Mouse (Mus musculus): ENCODE measurements at regions not wholly inside any gene's neighbourhood (a gene's known extent, or its start where the extent isn't known, plus 50 kb on each side); places are given as distances from the start of the nearest gene placed in this dataset.

GRCm38 (mm10) chr14:99487981-99488380 is 189.5 kb downstream of the Klf5 start:
- no peak for DNase-seq (ENCODE audit: low spot score)
- H3K9ac ChIP-seq (ENCODE audit: low read length): no peak overlapping the region
- no peaks in the 10 kb centered on the region for H3K27me3 ChIP-seq (replicated peaks; ENCODE audit: control insufficient read depth, insufficient read depth, low read length)
- no peak overlapping the region for H3K27ac ChIP-seq (ENCODE audit: low read depth, low read length)
- no peak overlapping the region for H3K4me2 ChIP-seq (ENCODE audit: low read length)
- H3K4me3 ChIP-seq (ENCODE audit: low read depth, low read length): no peak overlapping the region
- no peaks in the 10 kb centered on the region for H3K9me3 ChIP-seq (replicated peaks; ENCODE audit: control insufficient read depth, low read length)
- no peaks in the 10 kb centered on the region for H3K4me1 ChIP-seq (ENCODE audit: control insufficient read depth, insufficient read depth, low read length)
- no peak for ATAC-seq
- 85% methylated on average over 6 of the region's 6 CpGs for WGBS
- no peaks in the 10 kb centered on the region for H3K36me3 ChIP-seq (ENCODE audit: control insufficient read depth, insufficient read depth, low read length)

DNA sequence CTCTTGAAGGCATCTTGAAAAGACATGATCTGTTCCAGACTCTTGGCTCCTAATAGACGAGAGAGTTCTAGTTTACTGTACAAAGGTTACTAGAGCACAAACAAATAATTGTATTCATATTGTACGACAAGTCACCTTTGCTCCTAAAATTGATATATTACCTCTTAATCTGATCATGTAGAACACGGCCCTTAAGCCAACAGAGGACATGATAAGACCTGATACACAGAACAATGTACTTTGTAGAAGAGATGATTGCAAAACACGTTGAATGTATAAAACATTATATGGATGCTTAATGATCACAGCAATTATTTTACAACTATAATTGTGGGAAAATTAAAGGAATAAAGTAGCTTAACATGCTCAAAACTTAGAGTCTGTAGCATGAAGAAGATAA is 194.7 kb downstream of the Klf5 start:
- WGBS: 94% methylated on average over 4 of the region's 4 CpGs
- Histone ChIP-seq H3K4me3 (ENCODE audit: low read depth, low read length) (no peak overlapping the region), H3K4me1 (ENCODE audit: control insufficient read depth, insufficient read depth, low read length) (no peaks in the 10 kb centered on the region), H3K36me3 (ENCODE audit: control insufficient read depth, insufficient read depth, low read length) (no peaks in the 10 kb centered on the region), H3K9ac (ENCODE audit: low read length) (no peak overlapping the region), H3K27me3 (replicated peaks; ENCODE audit: control insufficient read depth, insufficient read depth, low read length) (no peaks in the 10 kb centered on the region), H3K27ac (ENCODE audit: low read depth, low read length) (no peak overlapping the region), H3K9me3 (replicated peaks; ENCODE audit: control insufficient read depth, low read length) (no peaks in the 10 kb centered on the region), H3K4me2 (ENCODE audit: low read length) (no peak overlapping the region)
- DNase-seq (ENCODE audit: low spot score) (no peak), ATAC-seq (no peak)

DNA sequence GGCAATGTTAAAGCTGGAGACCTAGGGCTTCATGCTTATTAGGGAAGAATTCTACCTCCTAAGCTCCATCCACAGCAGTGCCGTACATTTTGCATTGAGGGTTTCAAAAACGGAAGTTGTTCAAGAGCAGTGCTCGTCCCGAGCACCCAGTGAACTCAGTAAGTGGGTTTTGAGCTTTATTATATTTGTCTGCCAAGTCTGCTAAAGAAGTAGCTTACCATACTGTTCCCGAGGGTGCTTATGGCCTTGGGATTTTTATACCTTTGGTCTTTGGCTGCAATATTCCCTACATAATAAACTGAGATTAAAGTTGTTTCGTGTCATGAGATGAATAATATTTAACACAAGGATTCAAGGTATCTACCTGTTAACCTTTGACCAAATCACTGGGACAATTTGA is 195.2 kb downstream of the Klf5 start:
- H3K4me2 ChIP-seq (ENCODE audit: low read length): no peak overlapping the region
- no peak overlapping the region for H3K27ac ChIP-seq (ENCODE audit: low read depth, low read length)
- H3K4me3 ChIP-seq (ENCODE audit: low read depth, low read length): no peak overlapping the region
- H3K9me3 ChIP-seq (replicated peaks; ENCODE audit: control insufficient read depth, low read length): no peaks in the 10 kb centered on the region
- no peaks in the 10 kb centered on the region for H3K36me3 ChIP-seq (ENCODE audit: control insufficient read depth, insufficient read depth, low read length)
- H3K4me1 ChIP-seq (ENCODE audit: control insufficient read depth, insufficient read depth, low read length): no peaks in the 10 kb centered on the region
- H3K9ac ChIP-seq (ENCODE audit: low read length): no peak overlapping the region
- 93% methylated on average over 6 of the region's 6 CpGs for WGBS
- DNase-seq (ENCODE audit: low spot score) (no peak), ATAC-seq (no peak)
- no peaks in the 10 kb centered on the region for H3K27me3 ChIP-seq (replicated peaks; ENCODE audit: control insufficient read depth, insufficient read depth, low read length)

DNA sequence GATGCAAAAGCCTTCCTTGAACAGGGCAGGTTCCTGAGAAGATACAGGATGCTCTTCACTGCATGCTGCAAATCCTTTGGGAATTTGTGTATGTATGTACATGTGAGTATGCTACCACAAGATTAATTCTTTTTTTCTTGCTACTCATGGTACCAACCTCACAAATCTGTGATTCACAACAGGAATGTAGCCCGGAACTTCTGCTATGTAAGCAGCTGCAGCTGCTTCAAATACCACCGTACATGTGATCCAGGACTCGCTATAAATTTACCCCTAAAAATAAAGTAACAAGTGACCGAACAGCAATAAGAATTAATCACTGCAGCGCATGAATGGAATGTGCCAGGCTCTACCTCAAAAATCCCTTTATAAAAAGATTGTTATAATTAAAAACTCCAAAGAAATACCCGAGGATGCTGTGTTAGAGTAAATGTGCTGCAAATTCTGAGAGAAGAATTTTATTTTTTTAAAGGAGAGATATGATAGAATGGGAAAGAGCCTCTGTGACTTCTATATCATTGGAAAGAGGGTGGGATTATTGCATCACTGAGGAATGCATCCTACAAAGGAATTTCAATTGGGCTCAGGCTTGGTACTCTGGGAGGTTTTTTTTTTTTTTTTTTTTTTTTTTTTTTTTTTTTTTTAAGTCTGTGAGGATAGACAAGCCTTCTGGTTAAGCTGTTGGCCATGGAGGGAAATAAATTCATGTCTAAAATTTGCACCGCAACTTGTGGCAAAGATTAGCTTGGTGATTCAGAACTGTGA is 201.2 kb downstream of the Klf5 start:
- Histone ChIP-seq H3K4me2 (ENCODE audit: low read length) (no peak overlapping the region), H3K4me1 (ENCODE audit: control insufficient read depth, insufficient read depth, low read length) (no peaks in the 10 kb centered on the region), H3K9me3 (replicated peaks; ENCODE audit: control insufficient read depth, low read length) (no peaks in the 10 kb centered on the region; the same call in 1 of the 2 replicates), H3K27me3 (replicated peaks; ENCODE audit: control insufficient read depth, insufficient read depth, low read length) (no peaks in the 10 kb centered on the region), H3K36me3 (ENCODE audit: control insufficient read depth, insufficient read depth, low read length) (no peaks in the 10 kb centered on the region), H3K9ac (ENCODE audit: low read length) (no peak overlapping the region), H3K4me3 (ENCODE audit: low read depth, low read length) (no peak overlapping the region), H3K27ac (ENCODE audit: low read depth, low read length) (no peak overlapping the region)
- ATAC-seq (no peak), DNase-seq (ENCODE audit: low spot score) (no peak)
- 79% methylated on average over 7 of the region's 7 CpGs for WGBS

DNA sequence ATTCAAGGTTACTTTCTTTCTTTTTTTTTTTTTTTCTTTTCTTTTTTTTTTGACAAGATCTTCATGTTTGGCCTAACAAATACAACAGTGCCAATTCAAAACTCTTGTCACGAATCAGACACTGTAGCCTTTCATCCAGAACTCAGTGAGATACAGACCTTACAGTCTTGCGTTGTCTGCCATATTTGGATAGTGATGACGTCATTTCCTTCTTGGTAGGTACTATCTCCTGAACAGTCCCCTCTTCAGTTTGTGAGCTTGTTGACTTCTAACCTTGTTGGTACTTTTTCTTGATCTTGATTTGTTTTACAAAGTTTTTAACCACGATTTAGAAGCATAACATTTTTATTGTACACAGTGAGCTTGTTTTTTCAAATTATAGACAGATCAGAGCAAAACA is 206.4 kb downstream of the Klf5 start:
- ATAC-seq: no peak
- H3K4me3 ChIP-seq (ENCODE audit: low read depth, low read length): no peak overlapping the region
- no peaks in the 10 kb centered on the region; the same call in 1 of the 2 replicates for H3K9me3 ChIP-seq (replicated peaks; ENCODE audit: control insufficient read depth, low read length)
- no peak overlapping the region for H3K4me2 ChIP-seq (ENCODE audit: low read length)
- no peaks in the 10 kb centered on the region for H3K4me1 ChIP-seq (ENCODE audit: control insufficient read depth, insufficient read depth, low read length)
- 52% methylated on average over 4 of the region's 4 CpGs for WGBS
- no peaks in the 10 kb centered on the region for H3K27me3 ChIP-seq (replicated peaks; ENCODE audit: control insufficient read depth, insufficient read depth, low read length)
- no peak overlapping the region for H3K9ac ChIP-seq (ENCODE audit: low read length)
- no peak overlapping the region for H3K27ac ChIP-seq (ENCODE audit: low read depth, low read length)
- no peaks in the 10 kb centered on the region for H3K36me3 ChIP-seq (ENCODE audit: control insufficient read depth, insufficient read depth, low read length)
- DNase-seq (ENCODE audit: low spot score): no peak

DNA sequence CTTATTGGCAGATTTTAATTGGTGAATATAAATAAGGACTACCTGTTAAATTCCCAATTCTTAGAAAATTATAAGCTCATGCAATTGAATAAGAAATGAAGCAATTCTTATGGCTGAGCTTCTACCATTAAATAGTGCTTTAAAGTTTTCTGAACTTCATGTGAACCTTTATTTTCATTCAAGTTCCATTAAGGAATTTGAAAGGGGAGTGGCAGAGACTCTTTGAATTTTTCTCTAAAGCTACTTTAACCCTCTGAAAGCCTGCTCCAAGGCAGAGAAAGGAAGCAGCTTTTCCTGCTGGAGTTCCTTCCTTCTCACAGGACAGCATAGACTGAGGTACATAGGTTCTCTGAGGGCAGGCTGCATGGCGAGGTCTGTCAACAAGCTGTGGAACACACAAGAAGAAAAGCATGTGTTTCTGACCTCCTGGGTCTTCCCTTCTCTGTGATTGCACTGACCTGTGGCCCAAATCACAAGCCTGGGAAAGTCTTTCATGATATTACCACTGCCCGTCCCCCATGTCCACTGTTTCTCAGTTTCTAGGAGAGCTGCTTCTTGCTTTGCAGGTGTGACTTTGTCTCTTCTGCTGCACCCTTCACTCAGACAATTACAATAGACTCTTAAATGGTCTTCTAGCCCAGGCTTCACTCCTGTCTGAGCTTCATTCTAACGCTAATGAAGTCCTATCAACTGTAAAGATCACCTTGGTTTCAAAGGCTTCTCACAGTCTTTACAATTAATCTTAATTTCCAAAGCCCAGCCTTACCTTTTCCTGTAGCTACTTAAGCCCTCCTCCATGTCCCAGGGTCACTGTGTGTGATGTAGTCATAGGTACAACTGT is 211.4 kb downstream of the Klf5 start:
- H3K27ac ChIP-seq (ENCODE audit: low read depth, low read length): no peak overlapping the region
- DNase-seq (ENCODE audit: low spot score) (no peak), ATAC-seq (no peak)
- H3K4me2 ChIP-seq (ENCODE audit: low read length): no peak overlapping the region
- 34% methylated on average over 3 of the region's 3 CpGs for WGBS
- no peaks in the 10 kb centered on the region for H3K4me1 ChIP-seq (ENCODE audit: control insufficient read depth, insufficient read depth, low read length)
- no peaks in the 10 kb centered on the region for H3K27me3 ChIP-seq (replicated peaks; ENCODE audit: control insufficient read depth, insufficient read depth, low read length)
- no peak overlapping the region for H3K9ac ChIP-seq (ENCODE audit: low read length)
- H3K4me3 ChIP-seq (ENCODE audit: low read depth, low read length): no peak overlapping the region
- H3K36me3 ChIP-seq (ENCODE audit: control insufficient read depth, insufficient read depth, low read length): no peaks in the 10 kb centered on the region
- H3K9me3 ChIP-seq (replicated peaks; ENCODE audit: control insufficient read depth, low read length): no peaks in the 10 kb centered on the region; the same call in 1 of the 2 replicates

DNA sequence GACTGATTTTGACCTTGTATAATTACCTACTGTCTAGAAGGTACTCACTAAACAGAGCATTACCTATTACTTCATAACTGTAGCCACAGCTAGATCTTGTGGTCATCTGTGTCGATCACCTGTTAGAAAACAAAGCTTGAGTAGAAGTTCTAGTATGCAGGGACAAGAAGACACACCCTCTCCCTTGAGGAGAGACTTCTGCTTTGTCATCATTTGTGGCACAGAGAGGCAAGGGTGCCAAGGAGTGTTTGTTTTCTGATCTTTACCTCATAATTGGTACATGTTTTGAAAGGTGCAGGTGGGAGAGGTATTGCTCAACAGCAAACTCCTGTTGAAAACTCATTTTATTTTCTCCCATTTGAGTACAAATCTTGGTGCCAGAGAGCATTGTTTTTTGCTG is 217.0 kb downstream of the Klf5 start:
- Histone ChIP-seq H3K4me3 (ENCODE audit: low read depth, low read length) (no peak overlapping the region), H3K4me2 (ENCODE audit: low read length) (no peak overlapping the region), H3K36me3 (ENCODE audit: control insufficient read depth, insufficient read depth, low read length) (no peaks in the 10 kb centered on the region), H3K9me3 (replicated peaks; ENCODE audit: control insufficient read depth, low read length) (no peaks in the 10 kb centered on the region; the same call in 1 of the 2 replicates), H3K9ac (ENCODE audit: low read length) (no peak overlapping the region), H3K27ac (ENCODE audit: low read depth, low read length) (no peak overlapping the region), H3K27me3 (replicated peaks; ENCODE audit: control insufficient read depth, insufficient read depth, low read length) (no peaks in the 10 kb centered on the region), H3K4me1 (ENCODE audit: control insufficient read depth, insufficient read depth, low read length) (no peaks in the 10 kb centered on the region)
- DNase-seq (ENCODE audit: low spot score) (no peak), ATAC-seq (no peak)
- 95% methylated on average over 1 of the region's 1 CpGs for WGBS

DNA sequence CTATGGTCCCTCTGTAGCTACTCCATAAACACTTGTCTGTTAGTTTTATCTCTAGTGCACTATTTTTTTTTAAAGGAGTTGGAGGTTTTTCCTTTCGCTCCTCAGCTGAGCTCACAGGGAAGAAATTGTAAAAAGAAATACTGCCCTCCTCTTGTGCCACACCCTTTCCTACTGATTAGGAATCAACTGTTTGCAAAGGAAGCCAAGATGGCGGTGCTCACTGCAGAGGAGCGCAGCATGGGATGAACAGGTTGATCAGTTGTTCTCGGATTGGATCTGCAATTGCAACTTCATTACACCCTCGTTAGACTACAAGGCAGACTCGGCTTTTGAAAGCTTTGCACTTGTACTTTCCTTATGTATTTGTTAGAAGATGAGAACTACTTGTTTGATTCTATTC is 218.2 kb downstream of the Klf5 start:
- Histone ChIP-seq H3K27ac (ENCODE audit: low read depth, low read length) (no peak overlapping the region), H3K4me3 (ENCODE audit: low read depth, low read length) (no peak overlapping the region), H3K9me3 (replicated peaks; ENCODE audit: control insufficient read depth, low read length) (no peaks in the 10 kb centered on the region; the same call in 1 of the 2 replicates), H3K4me1 (ENCODE audit: control insufficient read depth, insufficient read depth, low read length) (no peaks in the 10 kb centered on the region), H3K4me2 (ENCODE audit: low read length) (no peak overlapping the region), H3K27me3 (replicated peaks; ENCODE audit: control insufficient read depth, insufficient read depth, low read length) (no peaks in the 10 kb centered on the region), H3K36me3 (ENCODE audit: control insufficient read depth, insufficient read depth, low read length) (no peaks in the 10 kb centered on the region), H3K9ac (ENCODE audit: low read length) (no peak overlapping the region)
- DNase-seq (ENCODE audit: low spot score): no peak
- ATAC-seq: no peak
- 74% methylated on average over 6 of the region's 6 CpGs for WGBS

GRCm38 (mm10) chr14:99520343-99520742 is 221.9 kb downstream of the Klf5 start:
- 46% methylated on average over 6 of the region's 6 CpGs for WGBS
- ATAC-seq (peak; percentile 42; the same call in 1 of the 2 replicates), DNase-seq (ENCODE audit: low spot score) (peak; percentile 59)
- no peak overlapping the region for H3K27ac ChIP-seq (ENCODE audit: low read depth, low read length)
- H3K9ac ChIP-seq (ENCODE audit: low read length): no peak overlapping the region
- H3K9me3 ChIP-seq (replicated peaks; ENCODE audit: control insufficient read depth, low read length): no peaks in the 10 kb centered on the region
- no peak overlapping the region for H3K4me2 ChIP-seq (ENCODE audit: low read length)
- H3K27me3 ChIP-seq (replicated peaks; ENCODE audit: control insufficient read depth, insufficient read depth, low read length): no peaks in the 10 kb centered on the region
- H3K4me3 ChIP-seq (ENCODE audit: low read depth, low read length): no peak overlapping the region
- H3K4me1 ChIP-seq (ENCODE audit: control insufficient read depth, insufficient read depth, low read length): no peaks in the 10 kb centered on the region
- no peaks in the 10 kb centered on the region for H3K36me3 ChIP-seq (ENCODE audit: control insufficient read depth, insufficient read depth, low read length)

Measured in forebrain, embryonic 14.5 days (tissue).